Mouse (Mus musculus): ENCODE results near the gene Tlr11. TPM values are rescaled to one million over a fixed set of nuclear protein-coding genes. Genes with fewer than 3 reads are reported as not detected.

Gene Tlr11
- polyA plus RNA-seq (2014; fragmentation: Nextera tagmentation; extraction: Ambion mirVana): not detected in 2 replicates

DNA sequence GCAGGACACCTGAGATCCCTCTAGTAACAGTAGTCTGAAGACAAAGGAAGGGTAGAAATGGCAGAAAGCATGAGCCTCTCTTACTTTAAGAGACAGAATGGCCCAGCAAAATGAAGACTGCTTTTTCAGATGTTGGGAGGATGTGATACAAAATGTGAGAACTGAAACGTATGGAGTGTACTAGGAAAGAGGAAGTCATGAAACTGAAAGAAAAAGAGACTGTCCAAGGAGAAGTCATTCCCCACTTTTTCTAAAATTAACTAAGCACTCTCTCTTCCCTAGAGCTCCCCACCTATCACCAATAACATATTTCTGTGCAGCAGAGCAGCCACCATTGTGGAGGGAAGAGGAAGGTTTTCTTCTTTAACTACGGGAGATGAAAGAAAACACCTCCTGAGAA is at the start of gene Tlr11:
Tlr11 (plus strand) TSS at position 322 of the 400 bp plus-strand sequence.
- Histone ChIP-seq H3K4me2 (ENCODE audit: low read length) (no peak within 1 kb of the TSS), H3K4me3 (ENCODE audit: low read depth, low read length) (no peak within 1 kb of the TSS), H3K27me3 (replicated peaks; ENCODE audit: control insufficient read depth, insufficient read depth, low read length) (no peaks in the 10 kb centered on the region), H3K9ac (ENCODE audit: low read length) (no peak within 1 kb of the TSS), H3K9me3 (replicated peaks; ENCODE audit: control insufficient read depth, low read length) (no peaks in the 10 kb centered on the region), H3K27ac (ENCODE audit: low read depth, low read length) (no peak within 1 kb of the TSS), H3K4me1 (ENCODE audit: control insufficient read depth, insufficient read depth, low read length) (no peaks in the 10 kb centered on the region), H3K36me3 (ENCODE audit: control insufficient read depth, insufficient read depth, low read length) (no peaks in the 10 kb centered on the region)
- ATAC-seq (no peak), DNase-seq (ENCODE audit: low spot score) (no peak)
- WGBS: 82% methylated on average over 2 of the region's 2 CpGs

DNA sequence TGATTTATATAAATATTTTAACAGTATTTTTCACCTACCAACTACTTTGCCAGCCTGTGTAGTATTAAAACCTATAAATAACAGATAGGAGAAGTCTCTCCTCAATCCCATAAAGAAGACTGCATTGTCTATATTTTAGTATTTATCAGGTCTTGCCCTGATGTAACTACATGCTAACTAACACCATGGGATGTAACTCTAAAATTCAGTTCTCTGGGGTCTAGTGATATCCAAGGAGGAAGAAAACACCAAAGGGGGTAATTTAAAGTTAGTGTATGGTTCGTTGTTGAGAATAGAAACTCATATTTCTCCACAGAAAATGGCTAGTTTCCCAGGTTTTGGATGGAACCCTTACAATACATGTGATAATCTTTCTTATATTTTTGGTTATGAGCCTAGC is 31.1 kb upstream of the Tlr11 start, which contains the start of gene Olfr734:
Olfr734 (minus strand) TSS at position 101 of the 400 bp plus-strand sequence.
- H3K9me3 ChIP-seq (replicated peaks; ENCODE audit: control insufficient read depth, low read length): no peaks in the 10 kb centered on the region
- WGBS: 62% methylated on average over 1 of the region's 1 CpGs
- no peak within 1 kb of the TSS for H3K4me2 ChIP-seq (ENCODE audit: low read length)
- no peak for DNase-seq (ENCODE audit: low spot score)
- no peak for ATAC-seq
- no peak within 1 kb of the TSS for H3K4me3 ChIP-seq (ENCODE audit: low read depth, low read length)
- no peak within 1 kb of the TSS for H3K27ac ChIP-seq (ENCODE audit: low read depth, low read length)
- H3K4me1 ChIP-seq (ENCODE audit: control insufficient read depth, insufficient read depth, low read length): no peaks in the 10 kb centered on the region
- no peaks in the 10 kb centered on the region for H3K27me3 ChIP-seq (replicated peaks; ENCODE audit: control insufficient read depth, insufficient read depth, low read length)
- H3K9ac ChIP-seq (ENCODE audit: low read length): no peak within 1 kb of the TSS
- no peaks in the 10 kb centered on the region for H3K36me3 ChIP-seq (ENCODE audit: control insufficient read depth, insufficient read depth, low read length)

DNA sequence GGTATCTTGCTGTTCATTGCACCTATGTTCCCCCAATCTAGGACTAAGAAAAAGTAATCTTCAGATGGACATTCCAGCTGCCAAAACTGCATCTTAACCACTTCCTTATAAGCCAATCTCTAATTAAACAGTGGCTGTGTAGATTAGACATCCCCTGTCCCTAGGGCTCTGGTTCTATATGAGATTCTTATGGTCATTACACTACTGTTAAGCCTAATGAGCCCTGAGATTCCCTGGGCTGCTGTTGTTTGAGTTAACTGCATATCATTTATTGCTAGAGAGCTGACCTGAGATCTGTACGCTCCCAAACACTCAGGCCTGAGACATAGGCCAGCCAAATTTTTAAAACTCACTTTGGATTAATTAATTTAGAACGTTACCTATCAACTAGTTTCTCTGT is 8.9 kb upstream of the Tlr11 start, which contains the start of gene Olfr735:
Olfr735 (minus strand) TSS at position 77 of the 400 bp plus-strand sequence.
- H3K4me3 ChIP-seq (ENCODE audit: low read depth, low read length): no peak within 1 kb of the TSS
- no peaks in the 10 kb centered on the region for H3K9me3 ChIP-seq (replicated peaks; ENCODE audit: control insufficient read depth, low read length)
- no peak within 1 kb of the TSS for H3K27ac ChIP-seq (ENCODE audit: low read depth, low read length)
- ATAC-seq (no peak), DNase-seq (ENCODE audit: low spot score) (no peak)
- no peak within 1 kb of the TSS for H3K9ac ChIP-seq (ENCODE audit: low read length)
- H3K27me3 ChIP-seq (replicated peaks; ENCODE audit: control insufficient read depth, insufficient read depth, low read length): no peaks in the 10 kb centered on the region
- no peaks in the 10 kb centered on the region for H3K4me1 ChIP-seq (ENCODE audit: control insufficient read depth, insufficient read depth, low read length)
- 83% methylated on average over 2 of the region's 2 CpGs for WGBS
- H3K4me2 ChIP-seq (ENCODE audit: low read length): no peak within 1 kb of the TSS
- H3K36me3 ChIP-seq (ENCODE audit: control insufficient read depth, insufficient read depth, low read length): no peaks in the 10 kb centered on the region

DNA sequence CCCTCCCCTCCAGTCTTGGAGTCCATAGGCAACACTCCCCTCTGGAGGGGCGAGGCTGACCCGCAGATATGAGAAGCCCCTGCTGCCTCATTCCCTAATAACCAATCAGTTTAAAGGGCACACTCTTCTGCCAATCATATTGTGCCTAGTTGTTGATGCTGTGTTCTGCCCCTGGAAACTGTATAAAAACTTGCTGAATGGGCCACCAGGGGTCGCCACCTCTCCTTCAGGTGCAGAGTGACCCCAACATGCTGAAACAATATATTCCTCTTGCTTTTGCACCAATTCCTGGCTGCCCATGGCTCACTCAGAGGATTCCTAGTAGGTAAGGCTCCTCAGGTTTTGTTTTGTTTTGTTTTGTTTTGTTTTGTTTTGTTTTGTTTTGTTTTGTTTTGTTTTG is 5.3 kb upstream of the Tlr11 start:
- Histone ChIP-seq H3K4me2 (ENCODE audit: low read length) (no peak overlapping the region), H3K27ac (ENCODE audit: low read depth, low read length) (no peak overlapping the region), H3K4me1 (ENCODE audit: control insufficient read depth, insufficient read depth, low read length) (no peaks in the 10 kb centered on the region), H3K9ac (ENCODE audit: low read length) (no peak overlapping the region), H3K27me3 (replicated peaks; ENCODE audit: control insufficient read depth, insufficient read depth, low read length) (no peaks in the 10 kb centered on the region), H3K9me3 (replicated peaks; ENCODE audit: control insufficient read depth, low read length) (no peaks in the 10 kb centered on the region), H3K36me3 (ENCODE audit: control insufficient read depth, insufficient read depth, low read length) (no peaks in the 10 kb centered on the region), H3K4me3 (ENCODE audit: low read depth, low read length) (no peak overlapping the region)
- 44% methylated on average over 3 of the region's 3 CpGs for whole genome bisulfite sequencing
- ATAC-seq: no peak
- peak; percentile 0 for DNase-seq (ENCODE audit: low spot score)

DNA sequence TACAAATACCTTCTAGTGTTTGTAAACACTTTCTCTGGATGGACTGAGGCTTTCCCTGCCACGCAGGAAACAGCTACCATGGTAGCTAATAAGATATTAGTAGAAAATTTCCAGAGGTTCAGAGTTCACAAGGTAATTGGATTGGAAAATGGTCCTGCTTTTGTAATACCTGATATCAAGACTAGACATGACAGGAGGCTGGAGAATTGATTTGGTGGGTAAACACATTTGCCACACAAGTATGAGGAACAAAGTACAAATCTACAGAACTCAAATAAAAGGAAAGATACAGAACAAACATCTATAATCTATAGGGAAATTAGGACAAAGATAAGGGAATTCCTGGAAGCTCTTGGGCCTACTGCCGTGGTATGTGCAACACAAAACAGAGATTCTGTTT is 989 bp upstream of the Tlr11 start:
- DNase-seq (ENCODE audit: low spot score) (no peak), ATAC-seq (no peak)
- Histone ChIP-seq H3K4me1 (ENCODE audit: control insufficient read depth, insufficient read depth, low read length) (no peaks in the 10 kb centered on the region), H3K9me3 (replicated peaks; ENCODE audit: control insufficient read depth, low read length) (no peaks in the 10 kb centered on the region), H3K27me3 (replicated peaks; ENCODE audit: control insufficient read depth, insufficient read depth, low read length) (no peaks in the 10 kb centered on the region), H3K4me3 (ENCODE audit: low read depth, low read length) (no peak overlapping the region), H3K9ac (ENCODE audit: low read length) (no peak overlapping the region), H3K36me3 (ENCODE audit: control insufficient read depth, insufficient read depth, low read length) (no peaks in the 10 kb centered on the region), H3K4me2 (ENCODE audit: low read length) (no peak overlapping the region), H3K27ac (ENCODE audit: low read depth, low read length) (no peak overlapping the region)
- WGBS: 83% methylated on average over 2 of the region's 2 CpGs

DNA sequence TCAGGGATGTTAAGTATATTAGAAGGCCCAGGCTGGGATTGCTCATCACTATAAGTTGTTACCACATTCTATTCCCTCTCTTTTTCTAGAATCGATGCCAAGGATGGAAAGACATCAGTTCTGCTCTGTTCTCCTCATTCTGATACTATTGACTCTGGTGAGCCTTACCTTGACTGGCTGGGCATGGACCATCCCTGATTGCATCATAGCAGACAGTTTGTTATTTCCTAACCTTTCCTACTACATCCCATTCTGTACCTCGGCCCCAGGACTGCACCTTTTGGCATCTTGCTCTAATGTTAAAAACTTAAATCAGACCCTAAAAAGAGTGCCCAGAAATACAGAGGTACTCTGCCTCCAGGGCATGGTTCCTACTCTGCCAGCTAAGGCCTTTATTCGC is 2.8 kb downstream of the Tlr11 start:
- no peaks in the 10 kb centered on the region for H3K36me3 ChIP-seq (ENCODE audit: control insufficient read depth, insufficient read depth, low read length)
- DNase-seq (ENCODE audit: low spot score) (no peak), ATAC-seq (no peak)
- no peak overlapping the region for H3K27ac ChIP-seq (ENCODE audit: low read depth, low read length)
- WGBS: 92% methylated on average over 3 of the region's 3 CpGs
- no peaks in the 10 kb centered on the region for H3K9me3 ChIP-seq (replicated peaks; ENCODE audit: control insufficient read depth, low read length)
- no peak overlapping the region for H3K4me2 ChIP-seq (ENCODE audit: low read length)
- H3K27me3 ChIP-seq (replicated peaks; ENCODE audit: control insufficient read depth, insufficient read depth, low read length): no peaks in the 10 kb centered on the region
- no peak overlapping the region for H3K9ac ChIP-seq (ENCODE audit: low read length)
- H3K4me1 ChIP-seq (ENCODE audit: control insufficient read depth, insufficient read depth, low read length): no peaks in the 10 kb centered on the region
- no peak overlapping the region for H3K4me3 ChIP-seq (ENCODE audit: low read depth, low read length)

DNA sequence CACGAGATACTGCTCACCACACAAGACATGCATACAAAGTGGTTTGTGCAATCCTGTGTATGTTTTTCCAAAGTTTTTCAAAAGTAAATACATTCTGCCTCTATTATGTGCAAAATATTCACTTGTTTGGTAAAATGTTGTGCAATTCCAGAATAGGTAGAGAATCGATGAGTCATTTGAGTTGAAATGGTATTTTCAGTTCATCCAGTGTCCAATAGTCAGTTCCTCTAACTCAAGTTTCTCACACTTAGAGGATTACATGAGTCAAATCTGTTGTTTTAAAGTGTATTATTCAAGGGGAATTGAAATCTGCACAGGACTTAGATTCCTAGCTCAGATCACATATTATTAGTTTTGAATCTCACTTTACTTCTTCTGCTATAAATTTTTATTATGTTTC is 5.8 kb downstream of the Tlr11 start:
- H3K9me3 ChIP-seq (replicated peaks; ENCODE audit: control insufficient read depth, low read length): no peaks in the 10 kb centered on the region
- no peaks in the 10 kb centered on the region for H3K27me3 ChIP-seq (replicated peaks; ENCODE audit: control insufficient read depth, insufficient read depth, low read length)
- ATAC-seq: no peak
- 84% methylated on average over 2 of the region's 2 CpGs for WGBS
- no peaks in the 10 kb centered on the region for H3K36me3 ChIP-seq (ENCODE audit: control insufficient read depth, insufficient read depth, low read length)
- H3K4me1 ChIP-seq (ENCODE audit: control insufficient read depth, insufficient read depth, low read length): no peaks in the 10 kb centered on the region
- no peak overlapping the region for H3K27ac ChIP-seq (ENCODE audit: low read depth, low read length)
- DNase-seq (ENCODE audit: low spot score): no peak
- H3K4me2 ChIP-seq (ENCODE audit: low read length): no peak overlapping the region
- H3K9ac ChIP-seq (ENCODE audit: low read length): no peak overlapping the region
- H3K4me3 ChIP-seq (ENCODE audit: low read depth, low read length): no peak overlapping the region

DNA sequence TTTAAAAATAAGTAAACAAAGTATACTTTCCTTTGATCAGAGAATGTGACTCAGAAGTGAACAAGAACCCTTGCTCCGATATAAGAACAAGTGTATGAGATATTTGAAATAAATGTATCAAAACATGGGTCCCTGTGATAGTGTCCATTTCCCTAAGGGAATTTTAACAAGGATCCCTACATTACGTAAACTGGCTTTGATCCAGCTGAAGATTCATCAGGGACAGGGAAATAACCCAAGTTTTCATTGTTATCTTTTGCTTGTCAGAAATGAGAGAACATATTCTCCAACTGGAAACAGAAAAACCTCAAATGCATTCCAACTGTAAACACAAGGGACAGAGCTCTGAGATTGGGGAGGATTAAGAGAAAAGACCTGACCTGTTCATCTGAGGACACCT is 23.1 kb downstream of the Tlr11 start, which contains the start of gene Olfr736:
Olfr736 (plus strand) TSS at position 301 of the 400 bp plus-strand sequence.
- H3K4me2 ChIP-seq (ENCODE audit: low read length): no peak within 1 kb of the TSS
- no peak within 1 kb of the TSS for H3K4me3 ChIP-seq (ENCODE audit: low read depth, low read length)
- 91% methylated on average over 2 of the region's 2 CpGs for WGBS
- ATAC-seq (no peak), DNase-seq (ENCODE audit: low spot score) (no peak)
- H3K9me3 ChIP-seq (replicated peaks; ENCODE audit: control insufficient read depth, low read length): no peaks in the 10 kb centered on the region
- H3K27me3 ChIP-seq (replicated peaks; ENCODE audit: control insufficient read depth, insufficient read depth, low read length): no peaks in the 10 kb centered on the region
- no peaks in the 10 kb centered on the region for H3K4me1 ChIP-seq (ENCODE audit: control insufficient read depth, insufficient read depth, low read length)
- H3K9ac ChIP-seq (ENCODE audit: low read length): no peak within 1 kb of the TSS
- no peak within 1 kb of the TSS for H3K27ac ChIP-seq (ENCODE audit: low read depth, low read length)
- no peaks in the 10 kb centered on the region for H3K36me3 ChIP-seq (ENCODE audit: control insufficient read depth, insufficient read depth, low read length)

DNA sequence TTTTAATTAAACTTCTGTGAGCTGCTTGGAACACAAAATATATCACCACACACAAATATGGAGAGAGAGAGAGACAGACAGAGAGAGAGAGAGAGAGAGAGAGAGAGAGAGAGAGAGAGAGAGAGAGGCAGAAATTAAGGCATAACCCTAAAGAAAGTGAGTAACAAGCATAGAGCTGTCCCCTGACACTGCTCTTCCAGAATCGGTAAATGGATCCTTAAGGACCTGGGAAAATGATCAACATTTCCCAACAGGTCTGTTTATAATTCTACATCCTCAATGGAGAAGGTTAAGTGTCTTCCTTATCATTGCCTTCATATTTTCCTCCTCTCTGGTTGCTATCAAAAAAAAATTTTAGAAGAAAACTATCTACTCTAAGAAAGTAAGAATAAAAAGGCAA is 49.6 kb downstream of the Tlr11 start, which contains the start of gene Olfr738:
Olfr738 (plus strand) TSS at position 301 of the 400 bp plus-strand sequence.
- H3K27me3 ChIP-seq (replicated peaks; ENCODE audit: control insufficient read depth, insufficient read depth, low read length): no peaks in the 10 kb centered on the region
- 94% methylated on average over 1 of the region's 1 CpGs for WGBS
- H3K4me1 ChIP-seq (ENCODE audit: control insufficient read depth, insufficient read depth, low read length): no peaks in the 10 kb centered on the region
- H3K9ac ChIP-seq (ENCODE audit: low read length): no peak within 1 kb of the TSS
- no peak for DNase-seq (ENCODE audit: low spot score)
- no peaks in the 10 kb centered on the region for H3K9me3 ChIP-seq (replicated peaks; ENCODE audit: control insufficient read depth, low read length)
- no peaks in the 10 kb centered on the region for H3K36me3 ChIP-seq (ENCODE audit: control insufficient read depth, insufficient read depth, low read length)
- no peak within 1 kb of the TSS for H3K27ac ChIP-seq (ENCODE audit: low read depth, low read length)
- no peak within 1 kb of the TSS for H3K4me2 ChIP-seq (ENCODE audit: low read length)
- no peak within 1 kb of the TSS for H3K4me3 ChIP-seq (ENCODE audit: low read depth, low read length)
- no peak for ATAC-seq

All from forebrain, embryonic 14.5 days (tissue).